Comparison of ENCODE assay signal across 26 mouse cellular contexts in genomic region chr6:58834470-58834869, GRCm38 (mm10). TPM values are rescaled to one million over a fixed set of nuclear protein-coding genes. Genes with fewer than 3 reads are reported as not detected.
A peak's percentile ranks its signal among the peaks of the same experiment; 100 is the strongest.
DNase-seq lines count a peak whose midpoint lies in the region; ATAC-seq and TF ChIP-seq lines count a peak whose summit lies in the region.
"Had no signal": no experiment of that assay in that cellular context is flagged by ENCODE, and none has a peak within 500 bp of the region (broad histone marks: within the 10 kb centered on the region; RNA-seq: fewer than 3 reads in every experiment).

No protein-coding gene starts in this region.

- no peak for TF ChIP-seq EP300 in CH12.LX (IDR thresholded peaks at IDR 0.05; ENCODE audit: low read length)

- intact Hi-C loops in left cerebral cortex, adult 2 months (cut with DNase I) = no loop called here
- intact Hi-C loops in heart, postnatal 25 days (cut with DNase I) = no loop called here

- TF ChIP-seq POLR2A in CH12.LX (IDR thresholded peaks at IDR 0.05; ENCODE audit: low read depth, low read length) = no peak

- dilution Hi-C loops in CH12.LX (cut with MboI; ENCODE audit: extremely low pct_ligation_motif_present, extremely low pct_unique_long_range_greater_than_20kb, low sequenced_read_pairs) = no loop called here

- no peaks in the 10 kb centered on the region for H3K9me3 ChIP-seq in CH12.LX (replicated peaks; ENCODE audit: low read length)
- H3K9me3 ChIP-seq: embryonic facial prominence, embryonic 12.5 days; limb, embryonic 13.5 days; liver, embryonic 12.5 days; midbrain, embryonic 13.5 days had no signal

- no peaks in the 10 kb centered on the region; the same call in 1 of the 2 replicates for H3K79me2 ChIP-seq in CH12.LX (replicated peaks; ENCODE audit: control insufficient read depth, extremely low read depth, insufficient read depth, poor library complexity, severe bottlenecking)

- TF ChIP-seq RAD21 in CH12.LX (IDR thresholded peaks at IDR 0.05; ENCODE audit: low read depth, low read length) = no peak

- peaks cover 9 to 31% of the 10 kb centered on the region in 2 experiments for H3K4me1 ChIP-seq in CH12.LX (ENCODE audit: control insufficient read depth in 1 of 2, insufficient read depth in 2 of 2)

- no peak for ATAC-seq in cerebellum, adult (ENCODE audit: insufficient number of reproducible peaks, low FRiP score, low TSS enrichment)
- ATAC-seq: forebrain, embryonic 14.5 days; hindbrain, postnatal 0 days; intestine, postnatal 0 days; liver, embryonic 12.5 days; liver, postnatal 0 days; midbrain, embryonic 13.5 days had no signal

- H3K27ac ChIP-seq in left cerebral cortex, adult 2 months = peak overlapping the region; percentile 70
- H3K27ac ChIP-seq in CH12.LX (ENCODE audit: insufficient read depth, low read depth) = no peak overlapping the region
- H3K27ac ChIP-seq: embryonic facial prominence, embryonic 12.5 days; hindbrain, postnatal 0 days; limb, embryonic 13.5 days; liver, embryonic 12.5 days; midbrain, embryonic 13.5 days had no signal

- DNase-seq in left cerebral cortex, adult 2 months (ENCODE audit: extremely low spot score in 1 of 2, low spot score in 2 of 2) = no peak
- no peak for DNase-seq in left cerebral cortex, adult 11 months (ENCODE audit: low spot score)
- DNase-seq in CD4-positive helper T cell, adult 2 months (ENCODE audit: low read depth, low spot score) = peak; percentile 30
- no peak for DNase-seq in CH12.LX (ENCODE audit: extremely low read depth)
- peak; percentile 14 for DNase-seq in splenic B cell, adult 2 months (ENCODE audit: low read depth, low spot score)
- no peak for DNase-seq in heart, postnatal 25 days (ENCODE audit: low spot score)
- DNase-seq: adrenal gland, postnatal 36 days; B cell, adult 2 months; cerebellum, adult 9-10 months; cerebellum, postnatal 36 days; embryo, embryonic 11 days; gastrocnemius, postnatal 14 days; heart, postnatal 14 days; kidney, adult 9 months; kidney, postnatal 10 days; liver, postnatal 0 days; lung, postnatal 4 days; thymus, adult 18-20 months had no signal

- in situ Hi-C loops in CH12.LX (cut with MboI; ENCODE audit: low pct_ligation_motif_present, low pct_unique_long_range_greater_than_20kb, low sequenced_read_pairs) = no loop called here

- peak overlapping the region; percentile 38; the same call in 1 of the 2 replicates for H3K4me2 ChIP-seq in CH12.LX (ENCODE audit: insufficient read depth, low read depth, poor library complexity, severe bottlenecking)
- H3K4me2 ChIP-seq: embryonic facial prominence, embryonic 12.5 days; limb, embryonic 13.5 days; liver, embryonic 12.5 days; midbrain, embryonic 13.5 days had no signal

- no peaks in the 10 kb centered on the region for H3K27me3 ChIP-seq in CH12.LX (replicated peaks)
- no peaks in the 10 kb centered on the region for H3K27me3 ChIP-seq in splenic B cell, adult 2 months (ENCODE audit: control insufficient read depth, insufficient read depth, low read length, poor library complexity, severe bottlenecking)
- H3K27me3 ChIP-seq: embryonic facial prominence, embryonic 12.5 days; limb, embryonic 13.5 days; midbrain, embryonic 13.5 days had no signal

- TF ChIP-seq CTCF in left cerebral cortex, adult 2 months (IDR thresholded peaks at IDR 0.05) = no peak
- TF ChIP-seq CTCF in CH12.LX (conservative IDR thresholded peaks at IDR 0.05 in 1 of 2, IDR thresholded peaks at IDR 0.05 in 1 of 2; ENCODE audit: low read depth in 2 of 2, low read length in 2 of 2) = no peak

- H3K9ac ChIP-seq in CH12.LX (ENCODE audit: insufficient read depth, low read depth) = no peak overlapping the region
- H3K9ac ChIP-seq: embryonic facial prominence, embryonic 12.5 days; limb, embryonic 13.5 days; liver, embryonic 12.5 days; liver, postnatal 0 days; midbrain, embryonic 13.5 days had no signal

- H3K36me3 ChIP-seq in CH12.LX (replicated peaks in 1 of 2; ENCODE audit: control insufficient read depth in 1 of 2, insufficient read depth in 1 of 2, low read length in 1 of 2) = peaks cover 0 to 21% of the 10 kb centered on the region in 2 experiments
- H3K36me3 ChIP-seq in splenic B cell, adult 2 months (ENCODE audit: control insufficient read depth, insufficient read depth, low read length, poor library complexity, severe bottlenecking) = no peaks in the 10 kb centered on the region
- H3K36me3 ChIP-seq: embryonic facial prominence, embryonic 12.5 days; limb, embryonic 13.5 days; liver, embryonic 12.5 days; midbrain, embryonic 13.5 days had no signal

- peak overlapping the region; percentile 86; the same call in 1 of the 2 replicates for H3K4me3 ChIP-seq in left cerebral cortex, adult 2 months
- H3K4me3 ChIP-seq in CH12.LX (replicated peaks in 1 of 3; ENCODE audit: low read depth in 2 of 3, low read length in 2 of 3, poor library complexity in 1 of 3) = no peak overlapping the region
- H3K4me3 ChIP-seq: embryonic facial prominence, embryonic 12.5 days; limb, embryonic 13.5 days; liver, embryonic 12.5 days; midbrain, embryonic 13.5 days had no signal

TF ChIP-seq in CH12.LX, 34 proteins besides CTCF, POLR2A, EP300 and RAD21:
- no peak for TF ChIP-seq MXI1 (IDR thresholded peaks at IDR 0.05; ENCODE audit: low read depth, low read length)
- no peak for TF ChIP-seq RCOR1 (conservative IDR thresholded peaks at IDR 0.05; ENCODE audit: low read depth, low read length)
- TF ChIP-seq GABPA (IDR thresholded peaks at IDR 0.05; ENCODE audit: insufficient replicate concordance, low read depth, low read length) = no peak
- TF ChIP-seq SIN3A (IDR thresholded peaks at IDR 0.05; ENCODE audit: low read length) = no peak
- no peak for TF ChIP-seq CHD1 (IDR thresholded peaks at IDR 0.05; ENCODE audit: low read depth, low read length)
- no peak for TF ChIP-seq KAT2A (IDR thresholded peaks at IDR 0.05; ENCODE audit: insufficient replicate concordance, low read length)
- TF ChIP-seq ZC3H11A (IDR thresholded peaks at IDR 0.05; ENCODE audit: low read depth, low read length) = no peak
- no peak for TF ChIP-seq SMC3 (IDR thresholded peaks at IDR 0.05; ENCODE audit: low read depth, low read length)
- peak; percentile 10; the same call in 1 of the 2 replicates for TF ChIP-seq ETS1 (conservative IDR thresholded peaks at IDR 0.05; ENCODE audit: low read depth, low read length)
- no peak for TF ChIP-seq NRF1 (IDR thresholded peaks at IDR 0.05; ENCODE audit: low read depth, low read length)
- no peak for TF ChIP-seq ZMIZ1 (IDR thresholded peaks at IDR 0.05; ENCODE audit: low read depth, low read length)
- no peak for TF ChIP-seq HCFC1 (IDR thresholded peaks at IDR 0.05; ENCODE audit: low read depth, low read length)
- no peak for TF ChIP-seq MAX (IDR thresholded peaks at IDR 0.05; ENCODE audit: low read length)
- no peak for TF ChIP-seq TBP (conservative IDR thresholded peaks at IDR 0.05; ENCODE audit: low read depth, low read length)
- 0 out of 2 replicates have a peak, but pooled peaks have one; percentile 14 for TF ChIP-seq MEF2A (IDR thresholded peaks at IDR 0.05; ENCODE audit: borderline replicate concordance, low read depth, low read length)
- TF ChIP-seq JUN (IDR thresholded peaks at IDR 0.05; ENCODE audit: insufficient read depth, low read depth, low read length) = no peak
- no peak for TF ChIP-seq IRF4 (IDR thresholded peaks at IDR 0.05; ENCODE audit: low read depth, low read length)

RNA-seq across cellular contexts. Expression of gene Herc3, which starts 3.2 kb away (rescaled TPM):
- total RNA-seq in left cerebral cortex, adult 2 months (2021) = 100 to 1,000 TPM; 170 to 279 TPM
- 10.9 and 15.7 TPM in 2 replicates for total RNA-seq in CH12.LX (2012; rRNA removed)
- 15.8 and 17.8 TPM in 2 replicates for total RNA-seq in CH12.LX (2014; rRNA removed)
- polyA plus RNA-seq in CH12.LX (2012; ENCODE audit: insufficient read length, low read depth) = 18.4 and 19.1 TPM in 2 replicates
- 10 to 100 TPM; 34.5 to 63.2 TPM for total RNA-seq in heart, postnatal 25 days (2021)

Comparison
In these comparisons a context has a peak if more than half of its experiments do, and no peak if none do; other contexts are left out.
1. DNase-seq: peak in CD4-positive helper T cell, adult 2 months (single experiment) and splenic B cell, adult 2 months (single experiment); none in left cerebral cortex, adult 2 months (0 of 2), left cerebral cortex, adult 11 months (single experiment), CH12.LX (single experiment) and heart, postnatal 25 days (single experiment).